Mouse (Mus musculus) testis, postnatal 10 days (tissue): ENCODE results near the gene Galp.
"Not testable (repeated sequence)": the region's sequence is repeated elsewhere in the genome, so short reads cannot be mapped to it uniquely, and the experiment has no call there.

ENCODE experiments used
- DNase-seq: peaks from one replicate; pipeline ENCODE4 v3.0.0; 2021; ENCODE audit warnings: low spot score

The Galp gene

DNA sequence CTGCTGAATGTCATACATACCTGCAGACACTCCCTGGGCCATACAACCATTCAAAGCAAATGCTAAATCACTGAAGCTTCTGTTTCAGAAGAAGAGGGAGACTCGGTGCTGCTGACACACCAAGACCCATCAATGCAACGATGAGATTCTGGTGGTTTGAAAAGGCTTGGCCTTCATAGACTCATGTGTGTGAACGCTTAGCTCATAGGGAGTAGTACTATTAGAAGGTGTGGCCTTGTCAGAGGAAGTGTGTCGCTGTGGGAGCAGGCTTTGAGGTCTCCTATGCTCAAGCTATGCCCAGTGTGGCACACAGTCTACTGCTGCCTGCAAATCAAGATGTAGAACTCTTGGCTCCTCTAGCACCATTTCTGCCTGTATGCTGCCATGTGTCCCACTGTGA lies 60.5 kb downstream of the Galp start:
- no peak for DNase-seq

DNA sequence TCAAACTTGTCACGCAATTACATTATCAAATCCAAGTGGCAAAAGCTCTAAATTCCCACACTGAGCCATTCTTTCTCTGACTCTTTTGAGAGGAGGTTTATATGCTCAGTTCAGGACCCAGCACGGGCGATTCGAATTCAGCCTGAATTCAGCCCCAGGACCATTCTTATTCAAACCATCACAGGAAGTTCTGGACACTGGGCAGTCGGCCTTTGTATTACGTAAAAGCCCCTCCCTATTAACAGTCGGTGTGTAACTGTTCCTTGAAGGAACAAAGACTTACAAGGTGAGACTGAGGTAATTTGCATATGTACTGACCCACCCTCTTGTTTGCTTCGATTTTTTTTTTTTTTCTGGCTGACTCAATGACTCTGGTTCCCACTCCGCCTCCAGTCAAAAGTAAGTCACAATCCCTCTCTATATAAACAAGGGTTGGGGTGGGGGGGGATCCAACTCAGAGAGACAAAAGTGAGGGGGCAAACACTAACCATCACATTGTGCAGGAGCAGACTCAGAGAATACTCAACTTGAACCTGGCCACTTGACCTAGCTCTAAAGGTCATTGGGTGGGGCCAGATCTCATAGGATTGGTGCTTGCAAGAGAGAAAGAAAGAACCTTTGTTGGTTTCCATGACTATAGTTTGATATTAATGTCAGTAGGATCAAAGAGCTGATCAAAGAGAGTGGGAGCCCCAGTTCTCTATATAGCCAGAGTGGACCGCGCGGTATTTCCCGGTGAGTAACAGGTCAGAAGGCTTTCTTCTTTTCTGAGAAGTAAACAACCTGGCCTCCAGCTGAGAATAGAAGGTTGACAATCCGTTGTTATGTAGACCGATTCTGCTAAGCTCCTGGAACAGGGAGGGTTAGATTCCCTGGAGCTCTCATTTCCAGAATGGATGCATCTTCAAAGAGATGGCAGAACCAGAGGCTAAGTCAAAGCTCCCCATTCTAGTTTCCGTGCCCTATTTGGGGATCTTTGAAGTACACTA lies 61.6 kb downstream of the Galp start:
- no peak for DNase-seq

DNA sequence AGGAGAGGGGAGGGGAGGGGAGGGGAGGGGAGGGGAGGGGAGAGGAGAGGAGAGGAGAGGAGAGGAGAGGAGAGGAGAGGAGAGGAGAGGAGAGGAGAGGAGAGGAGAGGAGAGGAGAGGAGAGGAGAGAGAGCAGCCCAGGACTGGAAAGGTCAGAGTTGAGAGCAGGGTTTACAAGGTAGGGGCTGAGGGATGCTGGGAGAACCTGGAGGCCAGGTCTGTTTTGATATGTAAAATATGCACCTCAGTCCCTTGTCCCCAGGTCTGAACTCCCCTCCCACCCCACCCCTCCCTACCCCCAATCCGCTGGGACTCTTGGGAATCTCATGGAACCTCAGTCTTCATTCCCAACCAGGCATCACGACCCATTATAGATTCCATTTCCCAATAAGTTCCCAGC lies 63.1 kb downstream of the Galp start:
- not testable (repeated sequence) for DNase-seq

DNA sequence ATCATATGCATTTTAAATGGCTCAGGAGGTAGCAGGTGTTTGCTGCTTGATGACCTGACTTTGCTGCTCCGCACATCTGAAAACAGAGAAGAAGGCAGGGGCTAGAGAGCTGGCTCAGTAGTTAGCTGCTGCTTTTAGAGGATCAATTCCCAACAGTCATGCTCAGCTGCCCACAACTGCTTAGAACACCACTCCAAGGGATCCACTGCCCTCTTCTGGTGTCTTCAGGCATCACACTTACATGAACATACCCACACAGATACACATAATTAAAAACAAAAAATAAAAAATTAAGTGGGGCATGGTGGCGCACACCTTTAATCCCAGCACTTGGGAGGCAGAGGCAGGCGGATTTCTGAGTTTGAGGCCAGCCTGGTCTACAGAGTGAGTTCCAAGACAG lies 65.2 kb downstream of the Galp start:
- no peak for DNase-seq

DNA sequence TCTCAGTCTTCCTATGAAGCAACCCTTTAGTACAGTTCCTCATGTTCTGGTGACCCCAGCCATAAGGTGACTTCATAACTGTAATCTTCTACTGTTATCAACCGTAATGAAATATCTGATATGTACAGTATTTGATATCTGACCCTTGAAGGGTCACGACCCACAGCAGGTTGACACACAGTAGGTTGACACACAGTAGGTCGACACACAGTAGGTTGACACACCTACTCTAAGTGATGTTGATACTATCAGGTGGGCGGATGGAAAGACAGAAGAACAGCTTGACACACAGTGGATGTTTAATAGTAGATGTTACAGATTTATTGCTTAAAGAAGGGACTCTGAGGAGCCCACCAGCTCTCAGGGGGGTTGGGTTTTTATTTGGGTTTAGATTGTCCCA lies 66.1 kb downstream of the Galp start:
- DNase-seq: no peak

DNA sequence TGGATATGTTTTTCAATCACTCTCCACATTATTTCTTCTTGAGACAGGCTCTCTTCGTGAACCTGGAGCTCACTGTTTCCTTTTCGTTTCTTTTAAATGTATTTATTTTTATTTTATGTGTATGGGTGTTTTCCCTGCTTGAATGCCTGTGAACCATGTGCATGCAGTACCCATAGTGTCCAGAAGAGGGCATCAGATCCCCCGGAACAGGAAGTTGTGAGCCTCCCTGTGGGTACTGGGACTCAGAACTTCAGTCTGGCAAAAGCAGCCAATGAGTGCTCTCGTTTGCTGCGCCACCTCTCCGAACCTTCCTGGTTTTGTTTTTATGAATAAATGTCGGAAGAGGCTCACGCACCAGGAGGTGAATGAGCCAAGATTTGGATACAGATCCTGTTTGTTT lies 68.8 kb downstream of the Galp start:
- DNase-seq: peak; percentile 69
